Mouse (Mus musculus) CD4-positive, CD25-positive, alpha-beta regulatory T cell, adult 4 months (primary cell): ENCODE measurements around the gene Armc3. TPM values are rescaled to one million over a fixed set of nuclear protein-coding genes. Genes with fewer than 3 reads are reported as not detected.

ENCODE experiments used
- ATAC-seq: one replicate; pipeline ENCODE4 v1.8.0; 2017
- polyA plus RNA-seq, 2 experiments: library from polyadenylated mRNA; unstranded; fragments of 100-300 nt; shearing (Covaris generic); gene quantifications; one replicate each; pipeline ENCODE4 v1.2.1; 2017

Armc3 gene
- polyA plus RNA-seq, 2 experiments from 2014 or later, result 3.0 to 3.9 TPM

DNA sequence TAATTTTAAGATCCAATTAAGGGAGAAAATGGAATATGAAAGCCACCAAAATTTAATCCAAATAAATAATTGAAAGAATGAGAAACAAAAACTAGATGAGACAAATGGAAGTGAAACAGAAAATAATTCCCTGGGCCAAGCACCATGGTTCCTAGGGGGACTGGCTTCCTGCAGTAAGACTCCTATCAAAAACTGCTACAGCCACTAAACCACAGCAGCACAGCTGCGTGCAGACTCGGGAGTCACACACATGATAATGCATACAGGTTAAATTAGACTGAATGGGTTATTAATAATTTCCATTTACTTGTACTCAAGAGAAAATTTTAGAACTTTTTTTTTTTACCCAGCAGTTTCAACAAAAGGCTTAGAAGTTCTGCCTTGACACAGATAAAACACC, 154.1 kb downstream of the Armc3 start:
- ATAC-seq, result no peak

Other genes with a start within 250 kb of the Armc3 start
- gene Pip4k2a, start 201.2 kb upstream of the Armc3 start, polyA plus RNA-seq, result 10 to 100 TPM; 23.7 to 25.2 TPM
- under 1 TPM; 0.30 to 0.57 TPM for gene 4930426L09Rik, start 201.0 kb upstream of the Armc3 start, polyA plus RNA-seq
- 10 to 100 TPM; 28.2 to 30.7 TPM for gene Msrb2, start 172.1 kb downstream of the Armc3 start, polyA plus RNA-seq
- gene Ptf1a, start 246.4 kb downstream of the Armc3 start, polyA plus RNA-seq, result not detected